Mouse (Mus musculus) liver (tissue): ENCODE results near the gene Dbn1.

ENCODE experiments used
- DNase-seq: peaks from one replicate; pipeline ENCODE4 v3.0.0-alpha.2; 2020; ENCODE audit warnings: mixed read lengths

Dbn1 gene

DNA sequence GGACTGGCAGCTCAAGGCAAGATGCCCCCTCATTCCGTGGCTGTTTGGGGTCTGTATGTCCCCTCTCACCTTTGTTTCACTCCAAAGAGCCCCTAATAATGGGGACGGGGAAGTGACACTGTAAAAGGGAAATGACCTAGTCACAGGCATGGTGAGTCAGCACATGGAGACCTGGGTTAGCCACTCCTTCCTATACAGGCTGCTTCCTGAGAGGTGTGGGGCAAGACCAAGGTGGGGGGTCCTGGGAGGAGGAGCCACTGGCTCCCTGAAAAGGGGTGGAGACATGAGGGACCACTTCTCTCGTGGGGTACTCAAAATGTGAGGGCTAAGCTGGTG, 22.4 kb upstream of the Dbn1 start:
- peak; percentile 23 for DNase-seq

DNA sequence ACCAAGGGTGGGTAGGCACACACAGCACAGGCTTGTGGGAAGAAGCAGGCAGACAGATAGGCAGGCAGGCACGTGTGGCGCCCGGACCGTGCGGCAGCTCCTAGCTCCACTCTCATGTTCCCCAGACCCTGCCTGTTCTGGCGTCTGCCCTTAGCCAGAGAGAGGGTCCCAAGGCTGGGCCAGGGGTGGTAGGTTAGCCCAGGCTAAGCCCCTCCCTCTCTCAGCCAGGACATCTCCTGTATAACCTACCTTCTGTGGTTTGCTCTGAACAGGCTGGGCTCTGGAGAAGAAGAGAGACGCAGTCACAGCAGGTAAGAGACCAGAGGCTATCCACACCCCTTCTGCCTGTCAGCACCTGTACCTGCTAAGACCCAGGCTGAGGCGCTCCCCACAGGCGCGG, 20.6 kb upstream of the Dbn1 start:
- DNase-seq: no peak

DNA sequence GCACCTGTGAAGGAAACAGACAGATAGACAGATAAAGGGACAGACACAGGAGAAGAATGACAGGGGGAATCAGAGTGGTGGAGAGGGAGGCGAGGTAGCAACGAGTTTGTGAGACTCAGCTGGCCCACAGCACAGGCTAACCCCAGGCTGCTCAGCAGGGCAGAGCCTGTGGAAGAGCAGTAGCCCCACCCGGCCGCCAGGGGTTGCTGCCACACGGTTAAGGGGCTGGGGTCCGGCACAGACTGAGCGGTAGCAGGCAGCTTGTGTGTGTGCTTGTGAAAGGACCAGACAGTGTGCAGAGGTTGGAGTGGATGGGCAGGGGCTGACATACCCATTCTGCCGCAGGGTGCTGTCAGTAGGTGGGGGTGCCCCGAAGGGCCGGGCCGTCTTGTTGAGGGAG, 20.0 kb upstream of the Dbn1 start:
- no peak for DNase-seq

DNA sequence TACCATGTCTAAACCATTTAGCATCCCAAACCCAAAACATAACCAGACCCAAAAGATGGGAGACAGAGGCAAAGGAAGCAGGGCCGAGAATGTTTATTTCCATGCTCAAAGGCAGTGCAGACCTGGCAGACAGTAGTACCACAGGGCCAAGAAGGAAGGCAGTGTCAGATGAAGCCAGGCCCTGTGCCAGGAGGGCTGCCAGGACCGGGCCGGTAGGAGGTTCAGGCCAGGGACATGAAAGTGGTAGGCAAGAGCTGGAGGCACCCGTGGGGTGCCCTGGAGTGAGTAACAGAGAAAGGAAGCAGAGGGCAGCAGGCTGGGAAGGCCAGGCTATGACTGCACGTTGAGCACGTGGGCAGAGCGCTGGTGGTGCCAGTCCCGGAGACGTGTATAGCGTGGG, 18.8 kb upstream of the Dbn1 start:
- no peak for DNase-seq

DNA sequence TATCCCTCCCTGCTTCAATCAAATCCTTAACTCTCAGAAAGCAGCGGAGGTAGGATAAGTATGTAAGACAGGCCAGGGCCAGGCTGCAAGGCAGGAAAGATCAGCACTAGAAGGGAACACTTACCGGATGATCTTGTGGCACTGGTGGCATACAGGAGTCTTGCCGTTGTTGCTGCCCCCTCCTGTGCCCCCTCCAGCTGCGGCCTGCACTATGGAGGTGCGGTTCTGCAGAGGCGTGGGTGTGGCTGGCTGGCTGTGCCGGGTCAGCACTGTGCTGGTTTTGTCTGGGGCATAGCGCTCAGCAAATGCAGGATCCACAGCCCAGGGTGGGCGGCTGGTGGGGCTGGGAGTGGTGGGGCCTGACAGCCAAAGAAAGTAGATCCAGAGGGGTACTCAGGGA, 17.9 kb upstream of the Dbn1 start:
- no peak for DNase-seq

DNA sequence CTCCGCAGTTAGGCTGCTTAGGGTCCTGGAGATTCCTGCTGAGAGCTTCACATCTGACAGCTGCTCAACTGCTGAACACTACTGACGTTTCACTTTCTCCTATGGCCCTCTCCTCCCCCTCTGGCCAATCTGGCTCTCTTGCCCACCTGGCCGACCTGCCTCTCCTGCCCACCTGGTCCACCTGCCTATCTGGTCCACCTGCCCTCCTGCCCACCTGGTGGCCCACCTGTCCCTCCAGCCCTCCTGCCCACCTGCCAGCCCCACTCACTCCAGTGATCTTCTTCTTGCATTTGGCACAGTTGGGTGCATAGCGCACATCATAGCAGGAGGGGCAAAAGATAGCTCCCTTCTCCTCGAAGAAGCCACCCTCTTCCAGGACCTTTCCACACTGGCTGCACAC, 16.5 kb upstream of the Dbn1 start:
- DNase-seq: no peak

DNA sequence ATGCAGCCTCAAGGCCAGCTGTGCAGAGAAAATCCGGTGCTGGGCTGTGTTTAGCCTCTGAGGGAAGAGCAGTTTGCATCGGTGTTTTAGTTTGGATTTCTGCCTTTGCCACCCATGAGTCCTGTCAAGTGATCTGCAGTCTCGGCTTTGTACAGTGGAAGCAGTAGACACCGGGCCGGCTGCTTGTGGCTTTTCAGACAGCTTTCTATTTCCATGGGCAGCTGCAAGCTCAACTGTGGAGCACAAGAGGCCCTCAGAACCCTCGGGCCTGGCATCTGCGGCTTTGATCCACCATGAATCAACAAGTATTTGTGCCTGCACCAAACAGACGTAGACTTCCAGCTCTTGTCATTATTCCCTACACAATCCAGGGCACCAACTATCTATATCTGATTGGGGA, 14.5 kb upstream of the Dbn1 start:
- DNase-seq: no peak

DNA sequence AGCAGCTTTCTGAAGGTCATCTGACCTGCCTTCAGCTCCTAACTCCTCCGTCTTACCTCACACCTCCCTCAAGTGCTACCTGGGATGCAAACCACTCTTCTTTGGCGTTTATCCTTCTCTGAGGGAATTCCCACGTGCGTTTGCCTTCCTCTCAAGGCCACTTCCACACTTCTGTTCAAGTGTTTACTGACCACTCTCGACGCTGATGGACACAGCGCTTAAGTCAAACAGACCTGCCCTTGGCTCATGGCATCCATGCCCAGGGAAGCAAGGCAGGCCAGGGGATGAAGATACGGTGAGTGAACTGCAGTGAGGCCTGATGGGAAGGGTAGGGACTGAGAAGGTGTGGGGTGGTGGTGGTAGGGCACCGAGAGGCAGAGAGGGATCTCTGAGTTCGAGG, 12.7 kb upstream of the Dbn1 start:
- DNase-seq: no peak

DNA sequence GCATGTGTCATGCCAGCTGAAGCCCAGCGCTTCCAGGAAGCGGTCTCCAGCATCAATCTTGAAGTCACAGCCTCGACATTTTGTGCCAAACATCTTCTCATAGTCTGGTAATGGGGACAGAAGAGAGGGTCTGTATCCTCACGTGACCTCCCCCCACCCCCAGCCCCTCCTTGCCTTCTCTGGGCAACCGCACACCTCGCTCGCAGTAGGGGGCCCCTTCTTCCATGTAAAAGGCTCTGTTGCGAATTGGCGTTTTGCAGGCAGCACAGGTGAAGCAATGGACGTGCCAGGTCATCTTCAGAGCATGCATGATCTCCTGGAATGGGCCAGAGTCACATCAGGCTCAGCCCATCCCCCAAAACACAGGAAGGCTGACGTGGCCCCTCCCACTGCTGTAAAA, 11.0 kb upstream of the Dbn1 start:
- DNase-seq: no peak

DNA sequence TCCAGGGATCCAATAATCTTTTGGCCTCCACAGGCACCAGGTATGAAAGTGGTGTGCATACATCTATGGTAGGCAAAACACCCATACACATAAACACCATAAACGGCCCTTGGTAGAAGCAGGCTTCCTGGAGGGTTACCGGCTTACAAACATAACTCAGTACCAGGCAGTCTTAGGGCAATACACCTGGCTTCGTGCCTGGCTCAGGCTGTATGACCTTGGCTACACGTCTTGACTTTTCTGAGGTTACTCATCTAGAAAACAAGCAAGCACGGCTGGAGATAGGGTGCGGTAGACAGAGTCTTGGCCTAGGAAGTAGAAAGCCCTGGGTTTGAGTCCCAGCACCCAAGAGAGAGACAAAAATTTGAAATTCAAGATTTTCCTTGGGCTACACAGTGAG, 8.8 kb upstream of the Dbn1 start:
- DNase-seq: no peak

DNA sequence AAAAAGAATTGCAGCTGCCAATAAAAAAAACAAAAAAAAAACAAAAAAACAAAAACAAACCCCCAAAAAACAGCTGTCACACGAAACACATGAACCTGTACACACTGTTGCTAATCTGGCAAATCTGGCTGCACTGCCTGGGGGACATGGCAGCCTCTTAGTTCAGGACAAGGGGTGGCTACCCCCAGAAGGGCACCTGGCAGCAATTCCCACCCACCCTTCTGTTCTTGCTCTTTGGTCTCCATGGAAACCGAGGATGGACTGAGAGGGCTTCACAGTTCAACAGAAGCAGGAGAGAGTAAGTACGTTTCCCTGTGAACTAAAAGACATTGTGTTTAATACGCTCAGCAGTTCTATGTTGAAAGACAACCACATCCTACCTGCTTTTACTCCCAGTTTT, 7.8 kb upstream of the Dbn1 start:
- no peak for DNase-seq

DNA sequence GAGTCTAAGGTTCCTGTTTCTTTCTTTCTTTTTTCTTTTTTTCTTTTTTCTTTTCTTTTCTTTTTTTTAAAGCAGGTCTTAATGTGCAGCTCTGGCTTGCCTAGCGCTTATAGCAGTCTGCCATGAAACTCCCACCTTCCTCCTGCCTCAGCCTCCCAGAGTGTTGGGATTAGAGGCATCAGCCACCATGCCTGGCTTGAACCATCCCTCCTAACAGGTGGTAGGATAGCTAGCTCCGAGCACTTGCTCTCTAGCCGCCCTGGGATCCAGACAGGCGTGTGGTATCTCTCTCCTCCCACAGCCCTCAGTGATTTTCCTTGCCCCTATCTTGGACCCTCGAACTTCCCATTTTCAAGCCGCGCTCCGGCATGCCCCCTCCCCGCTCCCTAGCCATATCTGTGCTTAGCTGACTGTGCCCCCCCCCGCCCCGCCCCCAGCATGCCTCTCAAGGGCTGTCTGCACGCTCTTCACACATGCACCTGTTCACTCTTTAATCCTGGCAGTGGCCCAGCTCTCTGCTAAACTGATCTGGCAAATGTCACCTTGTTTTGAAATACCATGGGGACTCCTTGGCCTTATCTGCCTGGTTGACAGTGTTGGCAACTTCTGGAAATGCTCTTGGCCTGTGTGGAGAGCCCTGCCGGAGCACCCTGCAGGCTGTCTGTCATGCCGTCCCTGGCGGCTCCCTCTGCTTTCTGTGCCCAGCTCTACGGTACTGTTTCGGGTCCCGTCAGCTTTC, 7.1 kb upstream of the Dbn1 start:
- DNase-seq: no peak

DNA sequence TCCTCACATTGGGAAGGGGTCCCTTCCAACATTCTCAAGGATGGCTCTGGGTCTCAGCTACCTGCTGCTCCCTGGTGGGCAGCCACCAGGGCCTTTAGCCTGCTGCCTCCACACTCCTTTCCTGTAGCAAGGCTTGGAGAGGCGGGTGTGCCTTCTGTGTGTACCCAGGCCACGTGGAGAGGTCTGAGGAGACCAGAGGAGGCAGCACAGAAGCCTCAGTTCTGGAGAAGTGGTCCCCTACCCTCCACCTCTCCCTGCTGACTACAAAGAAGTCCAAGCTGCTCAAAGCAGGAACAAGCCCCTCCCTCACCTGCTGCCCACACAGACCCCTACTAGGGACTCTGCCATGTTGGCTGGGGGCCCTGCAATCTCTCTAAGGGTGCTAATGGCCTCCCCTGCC, 6.3 kb upstream of the Dbn1 start:
- DNase-seq: no peak

DNA sequence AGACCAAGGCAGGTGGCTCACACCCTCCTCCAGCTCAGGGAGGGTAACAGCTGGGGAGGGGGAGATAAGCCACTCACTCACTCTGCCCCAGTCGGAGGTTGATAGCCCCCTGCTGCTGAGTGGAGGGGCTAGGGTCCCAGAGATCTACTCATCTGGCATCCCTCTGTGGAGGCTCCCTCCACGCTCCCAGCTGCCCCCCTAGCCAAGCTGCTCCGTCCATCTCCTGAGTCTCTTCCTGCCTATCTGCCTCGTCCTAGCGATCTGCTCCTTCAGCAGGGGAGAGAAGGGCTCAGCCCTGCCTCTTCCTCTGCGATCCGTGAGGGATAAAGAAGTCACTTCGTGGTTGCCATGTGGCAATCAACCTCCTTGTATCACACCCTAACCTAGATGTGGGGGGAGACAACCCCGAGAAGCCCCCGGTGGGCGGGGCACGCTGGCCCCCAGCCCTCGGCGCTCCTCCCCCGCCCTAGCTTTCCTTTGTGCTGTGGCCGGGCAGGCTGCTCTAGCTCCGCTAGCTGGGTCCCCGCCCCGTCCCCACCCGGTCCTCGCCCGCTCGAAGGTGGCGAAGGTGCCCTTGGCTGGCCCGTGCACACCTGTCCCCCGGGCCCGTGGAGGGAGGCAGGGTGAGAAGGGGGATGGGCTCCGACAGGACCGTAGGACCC, 864 bp downstream of the Dbn1 start:
- no peak for DNase-seq

DNA sequence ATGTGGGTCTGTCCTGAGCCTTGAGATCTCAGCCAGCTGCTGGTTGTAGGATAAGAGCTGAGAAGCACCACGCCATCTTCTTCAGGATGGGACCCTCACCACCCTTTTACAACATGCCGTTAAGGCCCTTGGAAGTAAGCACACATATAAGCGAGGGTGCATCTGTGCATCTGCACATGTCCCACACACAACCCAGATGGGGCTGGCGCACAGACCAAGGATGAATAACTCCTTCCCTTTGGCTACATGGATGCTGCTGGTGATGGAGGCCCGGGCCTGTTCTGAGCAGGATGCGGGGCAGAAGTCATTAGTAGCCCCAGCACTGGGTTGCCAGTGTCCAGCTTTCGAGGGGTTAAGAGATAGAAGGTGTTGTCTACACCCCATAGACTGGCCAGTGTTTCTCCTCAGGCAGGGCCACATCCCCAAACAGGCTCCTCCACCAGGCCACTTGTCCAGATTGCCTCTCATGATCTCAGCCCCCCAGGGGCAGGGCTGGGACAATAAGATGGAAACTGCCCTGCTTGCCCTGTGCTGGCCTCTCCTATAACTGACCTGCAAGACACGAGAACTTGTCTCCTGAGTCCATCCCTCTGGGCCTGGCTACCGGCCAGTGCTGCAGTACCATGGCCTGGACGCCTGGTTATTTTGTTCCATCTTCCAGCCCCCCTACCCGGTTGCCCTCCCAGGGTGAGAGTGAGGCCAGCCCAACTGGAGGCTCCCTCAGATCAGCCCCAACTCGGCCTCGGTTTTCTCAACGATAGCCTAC, 1.7 kb downstream of the Dbn1 start:
- no peak for DNase-seq

DNA sequence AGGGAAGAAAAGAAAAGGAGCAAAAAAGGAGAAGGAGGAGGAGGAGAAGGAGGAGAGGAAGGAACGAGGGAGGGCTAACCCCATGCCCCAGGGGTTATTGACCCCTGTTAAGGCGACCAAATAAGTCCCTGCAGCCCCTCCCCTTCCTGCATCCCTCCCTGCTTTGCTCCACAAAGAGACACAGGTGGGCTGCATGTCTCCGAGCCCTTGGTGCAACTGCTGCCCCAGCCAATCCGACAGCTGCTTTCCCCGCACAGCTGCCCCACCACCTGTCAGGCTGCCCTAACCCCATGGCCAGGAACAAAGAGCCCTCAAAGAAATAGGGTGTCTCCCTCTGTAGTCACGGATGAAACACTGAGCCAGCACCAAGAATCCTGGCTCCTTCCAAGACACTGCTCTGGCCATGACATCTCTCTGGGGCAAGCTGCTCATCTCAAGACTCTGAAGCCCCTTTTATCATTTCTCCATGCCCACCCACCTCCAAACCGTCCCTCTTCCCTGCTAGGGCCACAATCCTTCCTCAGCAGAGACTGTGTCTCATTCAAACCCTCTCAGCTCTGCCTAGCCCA, 3.3 kb downstream of the Dbn1 start:
- no peak for DNase-seq

DNA sequence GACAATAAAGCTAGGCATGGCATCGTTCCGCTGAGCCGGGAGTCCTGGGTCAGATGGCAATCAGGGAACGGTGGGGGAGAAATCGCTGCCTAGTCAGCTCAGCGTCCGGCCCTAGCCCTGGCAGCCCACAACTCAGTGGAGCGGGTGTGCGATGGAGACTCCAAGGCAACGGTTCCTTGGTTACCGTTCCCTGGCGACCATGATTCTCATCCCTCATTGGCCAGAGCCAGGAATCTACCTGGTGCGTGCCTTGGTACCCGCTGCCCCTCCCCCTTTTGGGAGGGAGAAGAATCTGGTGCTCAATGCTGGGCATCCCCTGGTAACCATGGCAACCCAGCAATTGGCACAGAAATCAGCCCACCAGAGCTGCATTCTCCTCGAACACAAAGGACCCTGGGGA, 4.3 kb downstream of the Dbn1 start:
- DNase-seq: no peak

DNA sequence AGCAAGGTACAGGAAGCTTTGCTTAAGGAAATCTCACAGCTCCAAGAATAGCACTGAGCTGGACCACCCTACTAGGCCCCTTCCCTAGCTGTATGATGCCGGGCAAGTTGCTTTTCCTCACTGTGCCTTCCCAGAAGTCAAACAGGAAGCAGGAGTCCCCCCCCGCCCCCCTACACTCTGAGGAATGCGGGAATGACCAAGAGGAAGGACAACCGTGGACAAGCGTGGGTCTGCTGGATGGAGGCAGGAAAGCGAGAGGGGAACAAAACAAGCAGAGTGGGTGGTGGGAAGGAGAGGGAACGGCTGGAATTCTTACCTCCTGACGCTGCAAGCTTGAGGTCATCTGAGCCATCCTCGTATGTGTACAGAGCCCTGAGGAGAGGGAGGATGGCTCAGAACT, 4.8 kb downstream of the Dbn1 start:
- no peak for DNase-seq

DNA sequence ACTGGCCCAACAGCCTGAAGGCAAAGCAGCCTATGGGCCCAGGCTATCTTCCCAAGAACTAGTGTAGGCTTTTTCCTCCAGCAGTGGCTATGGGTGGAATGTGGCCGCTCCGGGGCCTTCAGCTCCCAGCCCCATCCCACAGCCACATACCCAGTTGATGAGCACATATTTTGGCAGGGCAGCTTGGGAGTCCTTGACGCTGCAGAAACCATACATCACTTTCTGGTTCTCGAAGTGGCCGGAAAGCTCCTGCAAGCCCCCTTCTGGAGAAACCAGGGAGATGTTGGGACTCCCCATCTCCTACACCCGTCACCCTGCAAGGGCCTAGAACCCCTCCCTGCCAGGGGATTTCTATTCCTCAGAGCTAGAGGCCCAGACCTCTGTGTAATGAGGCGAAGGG, 5.4 kb downstream of the Dbn1 start:
- no peak for DNase-seq

DNA sequence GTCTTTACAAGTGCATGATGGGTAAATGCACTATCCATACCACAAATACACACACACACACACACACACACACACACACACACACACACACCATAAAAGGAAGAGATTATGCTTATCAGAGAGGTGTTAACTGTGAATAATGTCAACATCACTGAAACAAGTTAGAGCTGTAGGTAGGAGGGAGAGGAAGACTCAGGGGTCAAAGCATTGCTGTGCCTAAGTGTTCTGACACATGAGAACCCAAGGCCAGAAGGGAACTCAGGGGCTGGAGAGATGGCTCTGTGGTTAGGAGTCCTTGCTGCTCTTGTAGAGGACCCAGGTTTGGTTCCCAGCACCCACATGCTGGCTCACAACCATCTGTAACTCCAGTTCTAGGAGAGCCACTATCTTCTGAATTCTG, 8.0 kb downstream of the Dbn1 start:
- no peak for DNase-seq

DNA sequence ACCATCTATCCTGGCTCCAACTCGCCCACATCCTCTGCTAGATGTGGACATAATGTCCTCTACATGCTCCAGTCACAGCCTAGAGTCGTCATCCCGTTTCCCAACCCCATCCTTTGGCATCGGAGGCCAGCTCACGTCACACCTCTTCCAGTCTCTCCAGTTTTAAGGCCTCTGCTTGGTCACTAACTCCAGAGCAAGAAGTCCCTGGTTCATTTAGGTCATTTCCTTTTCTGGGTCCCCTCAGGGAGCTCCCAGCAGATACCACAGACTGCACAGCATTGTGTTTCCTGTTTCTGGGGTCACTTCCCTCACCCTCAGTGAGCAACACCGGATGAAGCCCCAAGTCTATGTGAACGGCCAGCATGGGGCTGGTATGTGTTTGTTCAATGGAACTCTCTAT, 8.9 kb downstream of the Dbn1 start:
- DNase-seq: no peak

DNA sequence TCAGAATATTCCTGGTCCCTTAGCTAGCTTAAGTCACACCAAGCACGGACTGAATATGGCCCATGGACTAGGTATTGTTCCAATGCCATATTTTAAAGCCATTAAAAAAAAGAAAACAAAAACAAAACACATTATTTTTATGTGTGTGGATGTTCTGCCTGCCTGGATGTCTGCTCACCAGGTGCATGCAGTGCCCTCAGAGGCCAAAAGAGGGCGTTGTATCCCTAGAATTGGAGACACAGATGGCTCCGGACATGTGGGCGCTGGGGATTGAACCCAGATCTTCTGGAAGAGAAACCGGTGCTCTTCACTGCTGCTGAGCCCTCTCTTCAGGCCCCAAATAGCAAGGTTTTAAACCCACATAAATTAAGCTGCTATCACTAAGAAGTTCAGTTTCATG, 9.9 kb downstream of the Dbn1 start:
- DNase-seq: peak; percentile 30

DNA sequence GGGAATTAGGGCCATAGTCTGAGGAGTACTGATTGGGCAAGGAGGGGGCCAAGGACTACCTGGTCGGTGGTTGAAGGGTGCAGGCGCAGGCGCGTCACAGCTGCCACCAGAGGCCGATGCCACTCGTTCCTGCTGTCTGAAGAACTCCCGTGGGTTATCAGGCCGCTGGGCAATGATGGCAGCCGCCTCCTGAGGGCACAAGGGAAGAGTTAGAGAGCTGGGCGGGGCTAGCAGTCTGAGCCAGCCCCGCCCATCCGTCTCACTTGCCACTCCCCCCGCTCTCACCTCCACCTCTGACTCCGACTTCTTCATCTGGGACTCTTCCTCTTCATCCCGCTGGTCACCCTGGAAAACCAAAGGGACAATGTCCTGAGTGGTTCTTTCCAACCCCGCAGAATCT, 10.4 kb downstream of the Dbn1 start:
- no peak for DNase-seq

DNA sequence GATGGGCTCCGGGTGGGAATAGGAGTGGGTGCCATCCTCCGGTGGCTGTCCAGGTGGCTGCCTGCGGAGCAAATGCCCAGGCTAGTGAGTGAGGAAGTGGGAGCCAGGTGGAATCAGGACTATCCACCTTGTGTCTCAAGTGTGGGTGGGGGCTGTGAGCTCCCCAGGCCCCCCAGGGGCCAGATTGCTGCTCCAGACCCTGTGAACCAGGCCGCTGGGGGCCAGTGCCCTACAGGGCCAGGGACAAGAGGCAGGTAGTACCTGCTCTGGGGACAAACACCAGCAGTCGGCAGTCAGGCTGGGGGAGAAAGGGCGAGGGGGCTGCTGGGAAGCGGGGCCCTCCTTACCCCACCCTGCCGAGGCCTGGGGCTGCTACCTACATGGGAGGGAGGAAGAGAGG, 11.7 kb downstream of the Dbn1 start:
- DNase-seq: no peak
